Mouse (Mus musculus): Measurements from ENCODE around the gene Rpp40. TPM values are rescaled to one million over a fixed set of nuclear protein-coding genes. Genes with fewer than 3 reads are reported as not detected.

Gene Rpp40
- 3.2 and 4.0 TPM in 2 replicates for polyA plus RNA-seq (2012; rRNA removed)

GRCm38 (mm10) chr13:35905879-35906481 is at the start of gene Rpp40:
Gene Rpp40, minus strand, starts transcription at chr13:35906359.
- H3K4me1 ChIP-seq (ENCODE audit: control insufficient read depth, insufficient read depth, low read length) = no peaks in the 10 kb centered on the region
- no peak within 1 kb of the TSS for H3K27ac ChIP-seq (ENCODE audit: insufficient read depth, low read length)
- H3K4me3 ChIP-seq (ENCODE audit: insufficient read depth, low read length) = peak within 1 kb of the TSS; percentile 50
- TF ChIP-seq CTCF (IDR thresholded peaks at IDR 0.05; ENCODE audit: extremely low read depth, insufficient read depth, low read length) (no peak), POLR2A (IDR thresholded peaks at IDR 0.05; ENCODE audit: extremely low read depth, insufficient read depth, low read length) (peak; percentile 44)

GRCm38 (mm10) chr13:35949814-35950455 is 43.8 kb upstream of the Rpp40 start:
- Histone ChIP-seq H3K4me1 (ENCODE audit: control insufficient read depth, insufficient read depth, low read length) (no peaks in the 10 kb centered on the region), H3K27ac (ENCODE audit: insufficient read depth, low read length) (no peak overlapping the region), H3K4me3 (ENCODE audit: insufficient read depth, low read length) (no peak overlapping the region)
- no peak for TF ChIP-seq POLR2A (IDR thresholded peaks at IDR 0.05; ENCODE audit: extremely low read depth, insufficient read depth, low read length)

GRCm38 (mm10) chr13:35947354-35948000 is 41.3 kb upstream of the Rpp40 start:
- no peak overlapping the region for H3K4me3 ChIP-seq (ENCODE audit: insufficient read depth, low read length)
- H3K4me1 ChIP-seq (ENCODE audit: control insufficient read depth, insufficient read depth, low read length) = no peaks in the 10 kb centered on the region
- TF ChIP-seq POLR2A (IDR thresholded peaks at IDR 0.05; ENCODE audit: extremely low read depth, insufficient read depth, low read length) (no peak), CTCF (IDR thresholded peaks at IDR 0.05; ENCODE audit: extremely low read depth, insufficient read depth, low read length) (peak; percentile 92)
- H3K27ac ChIP-seq (ENCODE audit: insufficient read depth, low read length) = no peak overlapping the region

GRCm38 (mm10) chr13:35946659-35947353 is 40.6 kb upstream of the Rpp40 start:
- H3K27ac ChIP-seq (ENCODE audit: insufficient read depth, low read length) = no peak overlapping the region
- TF ChIP-seq POLR2A (IDR thresholded peaks at IDR 0.05; ENCODE audit: extremely low read depth, insufficient read depth, low read length) (no peak), CTCF (IDR thresholded peaks at IDR 0.05; ENCODE audit: extremely low read depth, insufficient read depth, low read length) (no peak)
- no peak overlapping the region for H3K4me3 ChIP-seq (ENCODE audit: insufficient read depth, low read length)
- H3K4me1 ChIP-seq (ENCODE audit: control insufficient read depth, insufficient read depth, low read length) = no peaks in the 10 kb centered on the region

GRCm38 (mm10) chr13:35940934-35941333 is 34.8 kb upstream of the Rpp40 start:
- H3K4me1 ChIP-seq (ENCODE audit: control insufficient read depth, insufficient read depth, low read length) = no peaks in the 10 kb centered on the region
- no peak overlapping the region for H3K4me3 ChIP-seq (ENCODE audit: insufficient read depth, low read length)
- no peak for TF ChIP-seq POLR2A (IDR thresholded peaks at IDR 0.05; ENCODE audit: extremely low read depth, insufficient read depth, low read length)
- TF ChIP-seq CTCF (IDR thresholded peaks at IDR 0.05; ENCODE audit: extremely low read depth, insufficient read depth, low read length) = no peak
- H3K27ac ChIP-seq (ENCODE audit: insufficient read depth, low read length) = no peak overlapping the region

GRCm38 (mm10) chr13:35939871-35940665 is 33.9 kb upstream of the Rpp40 start:
- H3K4me3 ChIP-seq (ENCODE audit: insufficient read depth, low read length) = no peak overlapping the region
- no peaks in the 10 kb centered on the region for H3K4me1 ChIP-seq (ENCODE audit: control insufficient read depth, insufficient read depth, low read length)
- TF ChIP-seq POLR2A (IDR thresholded peaks at IDR 0.05; ENCODE audit: extremely low read depth, insufficient read depth, low read length) (no peak), CTCF (IDR thresholded peaks at IDR 0.05; ENCODE audit: extremely low read depth, insufficient read depth, low read length) (no peak)
- H3K27ac ChIP-seq (ENCODE audit: insufficient read depth, low read length) = no peak overlapping the region

GRCm38 (mm10) chr13:35937991-35938390 is 31.8 kb upstream of the Rpp40 start:
- no peak overlapping the region for H3K4me3 ChIP-seq (ENCODE audit: insufficient read depth, low read length)
- TF ChIP-seq CTCF (IDR thresholded peaks at IDR 0.05; ENCODE audit: extremely low read depth, insufficient read depth, low read length) (no peak), POLR2A (IDR thresholded peaks at IDR 0.05; ENCODE audit: extremely low read depth, insufficient read depth, low read length) (no peak)
- H3K27ac ChIP-seq (ENCODE audit: insufficient read depth, low read length) = no peak overlapping the region
- no peaks in the 10 kb centered on the region for H3K4me1 ChIP-seq (ENCODE audit: control insufficient read depth, insufficient read depth, low read length)

- Histone ChIP-seq H3K27ac (ENCODE audit: insufficient read depth, low read length) (no peak overlapping the region), H3K4me1 (ENCODE audit: control insufficient read depth, insufficient read depth, low read length) (no peaks in the 10 kb centered on the region), H3K4me3 (ENCODE audit: insufficient read depth, low read length) (no peak overlapping the region)
- TF ChIP-seq POLR2A (IDR thresholded peaks at IDR 0.05; ENCODE audit: extremely low read depth, insufficient read depth, low read length) = no peak
- TF ChIP-seq CTCF (IDR thresholded peaks at IDR 0.05; ENCODE audit: extremely low read depth, insufficient read depth, low read length) = no peak
Measured at GRCm38 (mm10) chr13:35911476-35911875, 5.3 kb upstream of the Rpp40 start.

- Histone ChIP-seq H3K4me1 (ENCODE audit: control insufficient read depth, insufficient read depth, low read length) (no peaks in the 10 kb centered on the region), H3K27ac (ENCODE audit: insufficient read depth, low read length) (no peak overlapping the region), H3K4me3 (ENCODE audit: insufficient read depth, low read length) (peak overlapping the region; percentile 50)
- no peak for TF ChIP-seq CTCF (IDR thresholded peaks at IDR 0.05; ENCODE audit: extremely low read depth, insufficient read depth, low read length)
- TF ChIP-seq POLR2A (IDR thresholded peaks at IDR 0.05; ENCODE audit: extremely low read depth, insufficient read depth, low read length) = no peak
Measured at GRCm38 (mm10) chr13:35905378-35905777, 781 bp downstream of the Rpp40 start.
